Mouse (Mus musculus): ENCODE data around the gene Cyb5b. TPM values are rescaled to one million over a fixed set of nuclear protein-coding genes. Genes with fewer than 3 reads are reported as not detected.

Gene Cyb5b
- polyA plus RNA-seq, 1 experiment from 2014 or later = 96.6 TPM

Other genes starting within 250 kb of the Cyb5b start
- 18.6 and 19.7 TPM in 2 replicates for gene Sntb2, start 214.9 kb upstream of the Cyb5b start, polyA plus RNA-seq (2016; fragmentation: Nextera tagmentation; extraction: Ambion mirVana)
- gene Vps4a, start 119.4 kb upstream of the Cyb5b start, polyA plus RNA-seq (2016; fragmentation: Nextera tagmentation; extraction: Ambion mirVana) = 75.4 and 78.0 TPM in 2 replicates
- gene Pdf, start 102.0 kb upstream of the Cyb5b start, polyA plus RNA-seq (2016; fragmentation: Nextera tagmentation; extraction: Ambion mirVana) = 58.2 and 61.4 TPM in 2 replicates
- gene Cog8, start 94.0 kb upstream of the Cyb5b start, polyA plus RNA-seq (2016; fragmentation: Nextera tagmentation; extraction: Ambion mirVana) = 45.2 and 48.4 TPM in 2 replicates
- 95.4 and 103 TPM in 2 replicates for gene Nip7, start 93.8 kb upstream of the Cyb5b start, polyA plus RNA-seq (2016; fragmentation: Nextera tagmentation; extraction: Ambion mirVana)
- gene Tmed6, start 85.0 kb upstream of the Cyb5b start, polyA plus RNA-seq (2016; fragmentation: Nextera tagmentation; extraction: Ambion mirVana) = not detected in 2 replicates
- 23.2 and 24.1 TPM in 2 replicates for gene Terf2, start 54.1 kb upstream of the Cyb5b start, polyA plus RNA-seq (2016; fragmentation: Nextera tagmentation; extraction: Ambion mirVana)
- 18.5 and 21.7 TPM in 2 replicates for gene Nfat5, start 142.8 kb downstream of the Cyb5b start, polyA plus RNA-seq (2016; fragmentation: Nextera tagmentation; extraction: Ambion mirVana)